Mouse (Mus musculus) neutrophil, adult 59 days (primary cell): ENCODE results near the gene Dhx9. TPM values are rescaled to one million over a fixed set of nuclear protein-coding genes. Genes with fewer than 3 reads are reported as not detected.

ENCODE experiments used
- total RNA-seq, 2 experiments: library from RNA; stranded (reverse); gene quantifications; 1 replicate in 1 of 2; 2 replicates in 1 of 2; pipeline ENCODE4 v1.2.4; 2023

The Dhx9 gene
- 100 to 1,000 TPM in 1 of 2 experiments, 10 to 100 TPM in 1; 89.7 to 104 TPM for total RNA-seq

GRCm38 (mm10) chr1:153487500-153487879, at the start of gene Dhx9:
Gene Dhx9, minus strand, starts transcription at chr1:153487660.

GRCm38 (mm10) chr1:153424770-153425584, 62.5 kb downstream of the Dhx9 start, which contains the start of gene Shcbp1l:
Gene Shcbp1l, plus strand, starts transcription at chr1:153425162.

Other genes starting within 250 kb of the Dhx9 start
- 1 to 10 TPM; 1.2 to 1.6 TPM for gene Lamc1, start 154.9 kb downstream of the Dhx9 start, total RNA-seq
- under 1 TPM in 1 of 2 experiments, not detected in 1; 0.29 TPM for gene Shcbp1l, start 62.5 kb downstream of the Dhx9 start, total RNA-seq
- gene Npl, start 62.4 kb upstream of the Dhx9 start, total RNA-seq: 1 to 10 TPM; 2.2 to 4.8 TPM
- gene Rgs8, start 165.4 kb upstream of the Dhx9 start, total RNA-seq: under 1 TPM in 1 of 2 experiments, not detected in 1; 0.07 TPM